Mouse (Mus musculus) MEL (cell line): ENCODE results near the gene Enoph1. TPM values are rescaled to one million over a fixed set of nuclear protein-coding genes. Genes with fewer than 3 reads are reported as not detected.

Source experiments
- DNase-seq: peaks from one replicate; pipeline ENCODE4 v3.0.0; 2011; ENCODE audit warnings: low read depth, low spot score
- H3K27ac ChIP-seq: 2 replicates; pipeline ENCODE4 v1.5.1; 2012; ENCODE audit warnings: low read depth, mild to moderate bottlenecking, control low read depth, low read length, moderate library complexity; ENCODE audit not compliant: control insufficient read depth
- H3K27me3 ChIP-seq, 2 experiments: fragments of 150-350 bp in 1 of 2; sonication (generic) in 1 of 2; 2 replicates each; pipeline ENCODE4 v1.6.1; 2012; ENCODE audit warnings: low read length in 2 of 2, mild to moderate bottlenecking in 2 of 2, improper control_type of control experiment in 1 of 2, moderate library complexity in 1 of 2; ENCODE audit not compliant: insufficient read depth in 2 of 2, control insufficient read depth in 1 of 2
- H3K36me3 ChIP-seq, 2 experiments: 2 replicates each; pipeline ENCODE4 v1.6.1; 2012 to 2014; ENCODE audit warnings: low read length in 2 of 2, improper control_type of control experiment in 1 of 2, inconsistent platforms in 1 of 2, mild to moderate bottlenecking in 1 of 2; ENCODE audit not compliant: insufficient read depth in 2 of 2, control insufficient read depth in 1 of 2
- H3K4me1 ChIP-seq, 2 experiments: fragments of 150-350 bp in 1 of 2; sonication (generic) in 1 of 2; 2 replicates each; pipeline ENCODE4 v1.6.1; 2012; ENCODE audit warnings: low read length in 2 of 2, improper control_type of control experiment in 1 of 2, mild to moderate bottlenecking in 1 of 2; ENCODE audit not compliant: insufficient read depth in 2 of 2, control insufficient read depth in 1 of 2
- H3K4me3 ChIP-seq, 2 experiments: fragments of 150-350 bp in 1 of 2; sonication (generic) in 1 of 2; 2 replicates each; pipeline ENCODE4 v1.5.1; 2012; ENCODE audit warnings: low read depth in 2 of 2, low read length in 2 of 2, mild to moderate bottlenecking in 2 of 2, moderate library complexity in 2 of 2, control low read depth in 1 of 2, improper control_type of control experiment in 1 of 2; ENCODE audit not compliant: control insufficient read depth in 1 of 2, insufficient read depth in 1 of 2
- H3K79me2 ChIP-seq: 2 replicates; pipeline ENCODE4 v1.6.1; 2012; ENCODE audit warnings: mild to moderate bottlenecking, low read length, moderate library complexity; ENCODE audit not compliant: control insufficient read depth, poor library complexity, insufficient read depth
- H3K9ac ChIP-seq: 2 replicates; pipeline ENCODE4 v1.6.1; 2012; ENCODE audit warnings: low read depth, mild to moderate bottlenecking, control low read depth, low read length, moderate library complexity; ENCODE audit not compliant: control insufficient read depth, poor library complexity, severe bottlenecking
- H3K9me3 ChIP-seq: fragments of 150-350 bp; sonication (generic); replicated peaks from 2 replicates; pipeline ENCODE4 v1.6.1; 2012; ENCODE audit warnings: mild to moderate bottlenecking, low read length, improper control_type of control experiment, moderate library complexity; ENCODE audit not compliant: insufficient read depth
- BHLHE40 ChIP-seq: IDR thresholded peaks from 2 replicates; pipeline ENCODE4 v1.6.1; 2012; ENCODE audit warnings: low read depth, mild to moderate bottlenecking, inconsistent platforms, low read length, improper control_type of control experiment, borderline replicate concordance
- CHD1 ChIP-seq: IDR thresholded peaks from 2 replicates; pipeline ENCODE4 v1.6.1; 2012; ENCODE audit warnings: low read depth, mild to moderate bottlenecking, inconsistent platforms, low read length, improper control_type of control experiment
- CHD2 ChIP-seq: IDR thresholded peaks from 2 replicates; pipeline ENCODE4 v1.6.1; 2011; ENCODE audit warnings: low read length, improper control_type of control experiment
- CTCF ChIP-seq, 3 experiments: IDR thresholded peaks in 2 of 3; conservative IDR thresholded peaks in 1 of 3; 2 replicates each; pipeline ENCODE4 v1.5.1; 2011 to 2012; ENCODE audit warnings: low read length in 3 of 3, low read depth in 2 of 3, mild to moderate bottlenecking in 2 of 3, improper control_type of control experiment in 1 of 3, inconsistent platforms in 1 of 3, mixed read lengths in 1 of 3, moderate library complexity in 1 of 3; ENCODE audit not compliant: control insufficient read depth in 1 of 3, insufficient read depth in 1 of 3, poor library complexity in 1 of 3, severe bottlenecking in 1 of 3
- E2F4 ChIP-seq: IDR thresholded peaks from 2 replicates; pipeline ENCODE4 v1.6.1; 2011; ENCODE audit warnings: low read depth, low read length, improper control_type of control experiment, borderline replicate concordance
- ELF1 ChIP-seq: IDR thresholded peaks from 2 replicates; pipeline ENCODE4 v1.6.1; 2014; ENCODE audit warnings: low read depth, mild to moderate bottlenecking, inconsistent platforms, low read length, improper control_type of control experiment, moderate library complexity
- EP300 ChIP-seq, 2 experiments: IDR thresholded peaks; 2 replicates each; pipeline ENCODE4 v1.6.1; 2011; ENCODE audit warnings: improper control_type of control experiment in 2 of 2, low read length in 2 of 2, low read depth in 1 of 2, mild to moderate bottlenecking in 1 of 2
- ETS1 ChIP-seq: IDR thresholded peaks from 2 replicates; pipeline ENCODE4 v1.6.1; 2012; ENCODE audit warnings: low read depth, mild to moderate bottlenecking, inconsistent platforms, low read length, improper control_type of control experiment, moderate library complexity
- GATA1 ChIP-seq: IDR thresholded peaks from 2 replicates; pipeline ENCODE4 v1.6.1; 2011; ENCODE audit warnings: low read depth, low read length, improper control_type of control experiment
- HCFC1 ChIP-seq: IDR thresholded peaks from 2 replicates; pipeline ENCODE4 v1.6.1; 2012; ENCODE audit warnings: low read depth, mild to moderate bottlenecking, inconsistent platforms, low read length, improper control_type of control experiment, moderate library complexity
- KAT2A ChIP-seq: conservative IDR thresholded peaks from 2 replicates; pipeline ENCODE4 v1.6.1; 2012; ENCODE audit warnings: low read depth, low read length, improper control_type of control experiment, inconsistent platforms
- MAFK ChIP-seq: IDR thresholded peaks from 2 replicates; pipeline ENCODE4 v1.6.1; 2011; ENCODE audit warnings: low read depth, mild to moderate bottlenecking, low read length, improper control_type of control experiment, borderline replicate concordance
- MAX ChIP-seq: IDR thresholded peaks from 2 replicates; pipeline ENCODE4 v1.6.1; 2011; ENCODE audit warnings: low read length, improper control_type of control experiment
- MAZ ChIP-seq: IDR thresholded peaks from 2 replicates; pipeline ENCODE4 v1.6.1; 2012; ENCODE audit warnings: low read depth, mild to moderate bottlenecking, inconsistent platforms, low read length, improper control_type of control experiment
- MEF2A ChIP-seq: IDR thresholded peaks from 2 replicates; pipeline ENCODE4 v1.6.1; 2014; ENCODE audit warnings: low read depth, mild to moderate bottlenecking, inconsistent platforms, low read length, improper control_type of control experiment; ENCODE audit not compliant: poor library complexity, insufficient replicate concordance, severe bottlenecking; ENCODE audit errors: extremely low read depth
- MXI1 ChIP-seq: IDR thresholded peaks from 2 replicates; pipeline ENCODE4 v1.6.1; 2011; ENCODE audit warnings: mild to moderate bottlenecking, low read depth, low read length, improper control_type of control experiment
- MYB ChIP-seq: IDR thresholded peaks from 2 replicates; pipeline ENCODE4 v1.6.1; 2011; ENCODE audit warnings: mild to moderate bottlenecking, low read depth, low read length, improper control_type of control experiment
- MYC ChIP-seq: IDR thresholded peaks from 2 replicates; pipeline ENCODE4 v1.6.1; 2011; ENCODE audit warnings: low read depth, mild to moderate bottlenecking, low read length, improper control_type of control experiment, moderate library complexity
- NELFE ChIP-seq: IDR thresholded peaks from 2 replicates; pipeline ENCODE4 v1.6.1; 2011; ENCODE audit warnings: low read depth, low read length, improper control_type of control experiment
- NRF1 ChIP-seq: IDR thresholded peaks from 2 replicates; pipeline ENCODE4 v1.6.1; 2014; ENCODE audit warnings: low read depth, mild to moderate bottlenecking, inconsistent platforms, low read length, improper control_type of control experiment, moderate library complexity; ENCODE audit not compliant: poor library complexity, insufficient read depth, severe bottlenecking
- POLR2A ChIP-seq, 2 experiments: IDR thresholded peaks; 2 replicates each; pipeline ENCODE4 v1.6.1; 2011 to 2012; ENCODE audit warnings: low read length in 2 of 2, mild to moderate bottlenecking in 2 of 2, control low read depth in 1 of 2, improper control_type of control experiment in 1 of 2, low read depth in 1 of 2, moderate library complexity in 1 of 2; ENCODE audit not compliant: control insufficient read depth in 1 of 2, insufficient read depth in 1 of 2, poor library complexity in 1 of 2
- POLR2AphosphoS2 ChIP-seq: IDR thresholded peaks from 2 replicates; pipeline ENCODE4 v1.6.1; 2011; ENCODE audit warnings: low read length, improper control_type of control experiment
- POLR2AphosphoS5 ChIP-seq: IDR thresholded peaks from 2 replicates; pipeline ENCODE4 v1.6.1; 2012; ENCODE audit warnings: low read depth, borderline replicate concordance, mild to moderate bottlenecking, inconsistent platforms, low read length, moderate library complexity, mixed read lengths
- RAD21 ChIP-seq: IDR thresholded peaks from 2 replicates; pipeline ENCODE4 v1.6.1; 2011; ENCODE audit warnings: mild to moderate bottlenecking, low read depth, low read length, improper control_type of control experiment
- RCOR1 ChIP-seq: IDR thresholded peaks from 2 replicates; pipeline ENCODE4 v1.6.1; 2012; ENCODE audit warnings: low read depth, mild to moderate bottlenecking, inconsistent platforms, low read length, improper control_type of control experiment
- SIN3A ChIP-seq: IDR thresholded peaks from 2 replicates; pipeline ENCODE4 v1.6.1; 2012; ENCODE audit warnings: low read length, improper control_type of control experiment, inconsistent platforms
- SMC3 ChIP-seq: IDR thresholded peaks from 2 replicates; pipeline ENCODE4 v1.6.1; 2011; ENCODE audit warnings: low read depth, low read length, improper control_type of control experiment
- TAL1 ChIP-seq: IDR thresholded peaks from 2 replicates; pipeline ENCODE4 v1.6.1; 2012; ENCODE audit warnings: mild to moderate bottlenecking, inconsistent platforms, low read length, moderate library complexity, mixed read lengths
- TBP ChIP-seq: IDR thresholded peaks from 2 replicates; pipeline ENCODE4 v1.8.0; 2011; ENCODE audit warnings: low read depth, low read length, improper control_type of control experiment
- TCF12 ChIP-seq: IDR thresholded peaks from 2 replicates; pipeline ENCODE4 v1.6.1; 2014; ENCODE audit warnings: low read depth, mild to moderate bottlenecking, inconsistent platforms, low read length, improper control_type of control experiment, moderate library complexity
- UBTF ChIP-seq: IDR thresholded peaks from 2 replicates; pipeline ENCODE4 v1.6.1; 2012; ENCODE audit warnings: low read depth, mild to moderate bottlenecking, inconsistent platforms, low read length, improper control_type of control experiment, moderate library complexity, borderline replicate concordance; ENCODE audit not compliant: insufficient read depth
- USF2 ChIP-seq, 2 experiments: IDR thresholded peaks; 2 replicates each; pipeline ENCODE4 v1.6.1; 2011 to 2012; ENCODE audit warnings: improper control_type of control experiment in 2 of 2, low read length in 2 of 2, borderline replicate concordance in 1 of 2, inconsistent platforms in 1 of 2, low read depth in 1 of 2, mild to moderate bottlenecking in 1 of 2; ENCODE audit not compliant: insufficient read depth in 1 of 2
- ZC3H11A ChIP-seq: IDR thresholded peaks from 2 replicates; pipeline ENCODE4 v1.6.1; 2012; ENCODE audit warnings: low read depth, mild to moderate bottlenecking, inconsistent platforms, low read length, improper control_type of control experiment
- ZKSCAN1 ChIP-seq: IDR thresholded peaks from 2 replicates; pipeline ENCODE4 v1.6.1; 2012; ENCODE audit warnings: low read depth, mild to moderate bottlenecking, inconsistent platforms, low read length, improper control_type of control experiment, moderate library complexity
- ZMIZ1 ChIP-seq: IDR thresholded peaks from 2 replicates; pipeline ENCODE4 v1.6.1; 2012; ENCODE audit warnings: low read depth, mild to moderate bottlenecking, inconsistent platforms, low read length, improper control_type of control experiment, moderate library complexity
- ZNF384 ChIP-seq: IDR thresholded peaks from 2 replicates; pipeline ENCODE4 v1.6.1; 2012; ENCODE audit warnings: low read depth, mild to moderate bottlenecking, inconsistent platforms, low read length, improper control_type of control experiment
- polyA plus RNA-seq, 2 experiments: library from polyadenylated mRNA; stranded (reverse) in 1 of 2; unstranded in 1 of 2; fragments of >175 nt in 1 of 2; fragments of >200 nt in 1 of 2; gene quantifications; 2 replicates each; pipeline versions ENCODE4 v1.2.1 to v1.2.4; 2012; ENCODE audit warnings: low replicate concordance in 2 of 2, low read depth in 1 of 2; ENCODE audit not compliant: insufficient read length in 2 of 2, insufficient read depth in 1 of 2, missing spikeins in 1 of 2
- total RNA-seq: library from RNA; depleted of rRNA; stranded (reverse); fragments of 300-350 nt; gene quantifications from 2 replicates; pipeline ENCODE4 v1.2.3, GENCODE M21; 2012; rRNA removed

The Enoph1 gene
- total RNA-seq = 78.7 and 83.3 TPM in 2 replicates
- polyA plus RNA-seq = 10 to 100 TPM in 1 of 2 experiments, not detected in 1; 89.0 TPM

DNA sequence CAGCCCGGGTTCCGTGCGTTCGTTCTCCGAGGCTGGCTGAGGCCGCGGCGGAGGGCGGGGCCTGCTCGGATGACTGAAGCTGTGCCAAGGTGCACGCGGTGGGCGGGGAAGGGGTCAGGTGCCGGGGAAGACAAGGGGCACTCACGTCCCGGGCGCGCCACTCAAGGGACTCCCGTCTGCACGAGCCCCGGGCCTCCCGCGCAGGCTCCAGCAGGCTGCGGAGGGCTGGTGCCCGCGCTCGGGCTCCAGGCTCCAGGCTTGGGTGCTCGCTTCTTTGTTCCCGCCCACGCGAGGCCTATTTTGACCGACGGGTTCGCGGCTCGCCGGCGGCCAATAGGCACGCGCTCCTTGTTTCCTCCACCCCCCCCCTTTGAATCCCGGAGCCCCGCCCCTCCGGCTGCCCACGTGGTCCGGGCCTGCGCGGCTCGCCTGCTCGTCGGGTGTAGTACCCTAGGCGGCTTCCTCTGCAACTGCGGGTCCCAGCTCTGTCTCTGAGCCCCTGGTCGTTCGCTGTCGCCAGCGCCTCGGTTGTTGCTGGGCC lies at the start of gene Enoph1, which contains the start of gene Hnrnpdl:
Gene Enoph1, plus strand, starts transcription at position 384 of the 541 bp plus-strand sequence.
Gene Hnrnpdl, minus strand, starts transcription at position 63 of the 541 bp plus-strand sequence.
- Histone ChIP-seq H3K4me3 (peak within 1 kb of the TSS; percentile 97 to 98), H3K27me3 (no peaks in the 10 kb centered on the region), H3K36me3 (peaks cover 25 to 39% of the 10 kb centered on the region in 2 experiments), H3K9me3 (no peaks in the 10 kb centered on the region), H3K79me2 (peaks cover 88% of the 10 kb centered on the region), H3K9ac (peak within 1 kb of the TSS; percentile 98), H3K27ac (peak within 1 kb of the TSS; percentile 91), H3K4me1 (peaks cover 2 to 20% of the 10 kb centered on the region in 2 experiments)
- DNase-seq = peak; percentile 97
- TF ChIP-seq MEF2A = no peak
- no peak for TF ChIP-seq MYB
- TF ChIP-seq HCFC1 = peak; percentile 60
- no peak for TF ChIP-seq ZNF384
- TF ChIP-seq KAT2A = no peak
- no peak for TF ChIP-seq CHD2
- peak in 1 of 2 experiments; percentile 60; a peak in 1 of 4 replicates for TF ChIP-seq USF2 (IDR thresholded peaks at IDR 0.05; ENCODE audit: borderline replicate concordance in 1 of 2, insufficient read depth in 1 of 2, low read depth in 1 of 2, low read length in 2 of 2)
- TF ChIP-seq TCF12 = peak; percentile 67
- TF ChIP-seq POLR2AphosphoS5 = no peak
- no peak for TF ChIP-seq EP300 (IDR thresholded peaks at IDR 0.05; ENCODE audit: low read depth in 1 of 2, low read length in 2 of 2)
- TF ChIP-seq ZMIZ1 = no peak
- TF ChIP-seq MXI1 = peak; percentile 97
- TF ChIP-seq ETS1 = 0 out of 2 replicates have a peak, but pooled peaks have one; percentile 37
- no peak for TF ChIP-seq CTCF (IDR thresholded peaks at IDR 0.05 in 2 of 3, conservative IDR thresholded peaks at IDR 0.05 in 1 of 3; ENCODE audit: control insufficient read depth in 1 of 3, insufficient read depth in 1 of 3, low read depth in 2 of 3, low read length in 3 of 3, poor library complexity in 1 of 3, severe bottlenecking in 1 of 3)
- TF ChIP-seq POLR2A (IDR thresholded peaks at IDR 0.05; ENCODE audit: control insufficient read depth in 1 of 2, insufficient read depth in 1 of 2, low read depth in 1 of 2, low read length in 2 of 2, poor library complexity in 1 of 2) = peak; percentile 66 to 80
- TF ChIP-seq CHD1 = no peak
- TF ChIP-seq POLR2AphosphoS2 = no peak; the same call in 1 of the 2 replicates
- TF ChIP-seq MYC = peak; percentile 68; the same call in 1 of the 2 replicates
- TF ChIP-seq RAD21 = no peak
- peak; percentile 8; the same call in 1 of the 2 replicates for TF ChIP-seq ELF1
- TF ChIP-seq MAZ = peak; percentile 85
- peak; percentile 52; the same call in 1 of the 2 replicates for TF ChIP-seq TBP
- no peak for TF ChIP-seq GATA1
- TF ChIP-seq E2F4 = no peak
- TF ChIP-seq SMC3 = no peak
- 0 out of 2 replicates have a peak, but pooled peaks have one; percentile 39 for TF ChIP-seq UBTF
- no peak for TF ChIP-seq MAFK
- TF ChIP-seq NELFE = peak; percentile 74
- no peak for TF ChIP-seq ZKSCAN1
- TF ChIP-seq TAL1 = no peak
- peak; percentile 62 for TF ChIP-seq NRF1
- peak; percentile 69; the same call in 1 of the 2 replicates for TF ChIP-seq SIN3A
- peak; percentile 72; the same call in 1 of the 2 replicates for TF ChIP-seq BHLHE40
- no peak for TF ChIP-seq ZC3H11A
- peak; percentile 89 for TF ChIP-seq MAX
- TF ChIP-seq RCOR1 = no peak
